Mouse (Mus musculus) urinary bladder, postnatal 14 days (tissue): ENCODE measurements around the gene Ttll5.

Experiments used
- DNase-seq: peaks from one replicate; pipeline ENCODE4 v3.0.0; 2021; ENCODE audit warnings: low spot score

Ttll5 gene

DNA sequence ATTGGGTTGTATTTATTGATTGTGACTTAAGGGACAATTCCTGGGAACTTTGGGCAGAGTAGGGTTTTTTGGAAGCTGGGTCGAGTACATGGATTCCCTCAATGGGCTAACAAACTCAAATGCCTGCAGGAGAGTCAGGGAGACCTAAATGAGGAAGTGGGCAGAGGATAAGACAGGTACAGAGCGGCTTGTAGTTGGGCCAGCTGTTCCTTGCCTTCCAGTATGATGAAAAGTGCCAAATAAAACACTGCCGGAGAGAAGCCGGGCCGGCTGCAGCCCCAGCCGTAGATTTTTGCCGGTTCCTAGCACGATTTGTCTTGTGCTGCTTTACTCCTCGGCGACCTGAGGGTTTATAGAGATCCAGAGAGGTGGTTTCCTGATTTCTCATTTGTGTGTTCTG is 104.1 kb downstream of the Ttll5 start:
- no peak for DNase-seq

GRCm38 (mm10) chr12:85929711-85930110 is 105.3 kb downstream of the Ttll5 start:
- DNase-seq: no peak

DNA sequence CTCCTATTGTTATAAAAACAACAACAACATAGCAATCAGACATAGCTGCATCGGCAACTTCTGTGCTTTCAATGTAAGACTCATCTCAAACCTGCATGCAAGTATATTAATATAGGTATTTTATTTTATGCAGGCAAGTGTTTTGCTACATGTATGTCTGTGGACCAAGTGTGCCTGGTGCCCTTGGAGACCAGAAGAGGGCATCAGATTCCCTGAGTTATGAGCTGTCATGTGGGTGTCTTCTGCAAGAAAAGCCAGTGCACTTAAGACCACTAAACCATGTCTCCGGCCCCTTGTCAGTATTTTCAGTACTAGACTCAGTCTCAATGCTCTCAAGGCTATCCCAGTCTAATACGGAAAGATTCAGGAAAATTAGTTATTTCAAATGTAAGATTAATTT is 106.3 kb downstream of the Ttll5 start:
- DNase-seq: no peak

DNA sequence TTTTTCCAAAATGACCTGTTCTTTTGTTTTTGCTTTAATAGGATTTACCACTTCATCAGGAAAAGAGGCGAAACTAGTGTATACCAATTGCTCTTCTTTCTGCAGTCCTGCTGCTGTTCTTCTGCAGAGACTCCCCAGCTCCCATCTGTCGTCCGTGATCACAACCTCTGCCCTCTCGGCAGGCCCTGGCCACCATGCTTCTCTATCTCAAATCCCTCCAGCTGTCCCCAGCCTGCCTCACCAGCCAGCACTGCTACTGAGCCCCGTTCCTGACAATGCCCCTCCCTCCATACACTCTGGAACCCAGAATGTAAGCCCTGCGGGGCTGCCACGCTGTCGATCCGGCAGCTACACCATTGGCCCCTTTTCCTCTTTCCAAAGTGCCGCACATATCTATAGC is 108.8 kb downstream of the Ttll5 start:
- no peak for DNase-seq

DNA sequence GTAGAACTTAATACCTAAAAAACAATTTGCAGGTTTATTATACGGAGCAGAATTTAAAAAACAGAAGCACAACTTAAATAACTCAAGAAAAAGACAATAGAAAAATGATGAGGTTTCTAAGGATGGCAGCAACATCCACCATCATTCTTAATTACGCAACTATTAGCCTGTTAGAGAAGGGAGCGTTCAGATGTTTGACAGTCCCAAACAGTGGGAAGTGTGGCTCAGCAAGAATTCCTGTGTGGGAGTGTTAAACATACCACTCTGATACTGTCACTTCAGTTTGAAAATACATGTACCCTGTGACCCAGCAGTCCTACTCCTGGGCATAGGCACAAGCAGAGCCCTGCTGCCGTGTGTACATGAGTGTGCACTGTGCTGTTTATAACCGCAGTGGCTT is 112.9 kb downstream of the Ttll5 start:
- no peak for DNase-seq

- no peak for DNase-seq
Measured at GRCm38 (mm10) chr12:85943456-85943855, 119.0 kb downstream of the Ttll5 start.

DNA sequence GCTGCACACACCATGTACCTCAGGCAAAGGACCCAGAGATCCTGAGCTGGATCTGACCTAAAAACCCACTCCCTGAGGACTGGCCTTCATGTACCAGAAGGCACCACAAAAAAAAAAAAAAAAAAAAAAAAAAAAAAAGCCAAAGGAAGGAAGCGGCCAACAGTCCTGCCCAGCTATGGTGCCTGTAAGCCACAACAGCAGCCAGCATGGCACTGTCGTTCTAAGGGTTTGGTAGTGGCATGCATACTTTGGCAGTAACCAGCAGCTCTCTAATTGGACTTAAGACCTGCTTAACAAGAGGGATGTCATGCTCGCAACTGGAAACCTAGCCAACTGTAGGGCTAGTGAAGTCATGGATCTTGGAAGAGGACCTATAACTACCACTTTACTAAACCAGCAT is 120.0 kb downstream of the Ttll5 start:
- DNase-seq: no peak

DNA sequence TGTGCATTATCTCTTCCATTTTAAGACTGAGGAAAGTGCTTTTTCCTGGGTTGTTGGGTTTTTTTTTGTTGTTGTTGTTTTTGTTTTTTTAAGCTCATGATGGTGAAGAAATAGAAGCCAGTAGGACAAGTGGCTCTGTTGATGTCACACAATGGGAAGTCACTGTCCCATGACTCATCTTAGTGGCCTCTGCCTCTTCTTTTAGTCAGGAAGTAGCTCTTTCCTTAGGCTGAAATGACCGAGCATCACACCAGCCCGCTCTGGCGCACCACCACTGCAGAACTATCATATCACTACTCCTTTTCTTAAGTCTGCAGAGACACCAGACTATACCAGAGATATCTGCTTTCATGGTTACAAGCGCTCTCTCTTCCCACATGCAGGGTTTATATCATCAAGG is 122.7 kb downstream of the Ttll5 start:
- no peak for DNase-seq

DNA sequence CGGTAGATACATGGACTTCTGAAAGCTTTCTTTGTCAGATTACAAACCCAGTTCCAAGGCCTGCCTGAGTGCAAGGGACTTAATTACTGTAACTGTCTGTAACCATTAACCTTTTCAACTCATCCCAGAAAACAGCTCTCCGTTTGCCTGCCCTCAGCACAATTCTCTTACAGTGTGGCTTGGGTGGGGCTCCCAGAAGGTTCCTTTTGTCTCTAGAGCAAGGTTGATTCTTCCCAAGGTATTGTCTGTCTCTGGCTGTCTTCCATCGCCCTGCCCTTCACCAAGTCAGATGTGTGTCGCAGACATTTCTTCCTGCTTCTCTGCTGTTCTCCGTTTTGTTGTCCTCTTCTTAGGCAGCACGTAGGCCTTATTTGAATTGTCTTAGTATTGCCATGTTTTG is 125.2 kb downstream of the Ttll5 start:
- DNase-seq: no peak

GRCm38 (mm10) chr12:85950371-85950770 is 125.9 kb downstream of the Ttll5 start:
- DNase-seq: no peak

DNA sequence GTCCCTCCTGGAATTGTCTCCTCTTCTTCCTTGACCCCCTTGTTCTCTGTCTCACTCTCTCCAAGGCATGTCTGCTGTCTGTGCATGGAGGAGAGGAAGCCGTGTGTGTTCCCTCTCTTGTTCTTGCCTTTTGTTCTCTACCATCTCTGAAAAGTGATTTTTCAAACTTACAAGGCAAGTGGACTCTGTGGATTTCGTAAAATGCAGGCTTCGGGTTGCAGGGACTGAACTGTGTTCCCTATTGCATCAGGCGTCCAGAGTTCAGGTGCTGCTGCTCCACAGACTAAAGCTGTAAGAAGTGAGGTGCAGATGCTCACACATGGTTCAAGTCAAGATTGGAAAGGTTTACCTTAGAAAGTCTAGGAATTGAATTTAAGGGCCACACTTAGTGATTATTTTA is 126.6 kb downstream of the Ttll5 start:
- no peak for DNase-seq

DNA sequence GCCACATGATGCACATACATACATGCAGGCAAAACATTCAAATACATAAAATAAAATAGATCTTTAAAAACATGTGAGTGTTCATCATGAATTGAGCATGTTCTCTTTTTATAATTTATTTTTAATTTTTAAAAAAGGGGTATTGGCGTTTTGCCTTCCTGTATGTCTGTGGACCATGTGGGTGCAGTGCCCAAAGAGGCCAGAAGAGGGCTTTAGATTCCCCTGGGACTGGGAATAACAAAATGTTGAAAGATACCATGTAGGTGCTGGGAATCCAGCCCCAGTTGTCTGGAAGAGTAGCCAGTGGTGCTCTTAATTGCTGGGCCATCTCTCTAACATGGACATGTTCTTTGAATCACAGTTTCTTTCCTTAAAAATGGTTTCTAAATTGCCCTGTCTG is 127.4 kb downstream of the Ttll5 start:
- DNase-seq: no peak

DNA sequence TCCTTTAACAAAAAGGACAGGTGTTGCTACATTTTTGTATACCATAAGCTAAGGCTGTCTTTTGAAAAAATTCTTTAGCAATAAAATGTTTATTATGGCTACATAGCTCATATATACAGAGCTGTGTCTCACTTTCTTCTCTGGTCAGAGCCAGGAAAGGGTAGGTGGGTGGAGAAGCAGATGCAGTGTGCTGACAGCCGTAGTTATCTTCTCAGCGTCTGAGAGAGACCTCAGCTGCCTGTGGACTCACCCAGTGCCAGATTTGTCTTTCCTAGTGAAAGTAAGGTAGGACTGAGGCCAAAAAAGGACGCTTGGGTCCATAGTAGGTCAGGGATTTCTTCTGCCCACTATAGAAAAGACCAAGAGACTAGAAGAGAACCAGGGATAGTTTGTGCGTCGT is 127.9 kb downstream of the Ttll5 start:
- DNase-seq: no peak

- no peak for DNase-seq
Measured at GRCm38 (mm10) chr12:85954167-85954566, 129.7 kb downstream of the Ttll5 start.

DNA sequence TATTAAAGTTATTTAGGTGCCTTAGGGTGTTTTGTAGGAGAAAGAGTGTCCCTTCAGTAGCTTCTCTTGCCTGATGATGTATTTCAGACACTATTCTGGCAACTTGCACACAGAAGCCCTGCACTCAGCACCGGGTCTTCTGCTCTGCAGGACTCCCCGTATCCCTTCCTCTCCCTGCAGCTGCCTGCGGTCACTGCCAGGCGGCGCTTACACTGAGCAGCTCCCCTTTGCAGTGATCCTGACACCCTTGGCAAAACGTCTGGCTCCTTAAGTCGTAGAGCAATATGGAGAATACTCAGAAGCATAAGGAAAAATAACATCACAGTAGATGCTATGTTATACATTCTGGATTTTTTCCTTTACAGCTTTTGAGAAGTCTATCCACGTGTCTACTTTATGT is 130.6 kb downstream of the Ttll5 start:
- DNase-seq: no peak

GRCm38 (mm10) chr12:85955690-85956089 is 131.2 kb downstream of the Ttll5 start:
- no peak for DNase-seq

DNA sequence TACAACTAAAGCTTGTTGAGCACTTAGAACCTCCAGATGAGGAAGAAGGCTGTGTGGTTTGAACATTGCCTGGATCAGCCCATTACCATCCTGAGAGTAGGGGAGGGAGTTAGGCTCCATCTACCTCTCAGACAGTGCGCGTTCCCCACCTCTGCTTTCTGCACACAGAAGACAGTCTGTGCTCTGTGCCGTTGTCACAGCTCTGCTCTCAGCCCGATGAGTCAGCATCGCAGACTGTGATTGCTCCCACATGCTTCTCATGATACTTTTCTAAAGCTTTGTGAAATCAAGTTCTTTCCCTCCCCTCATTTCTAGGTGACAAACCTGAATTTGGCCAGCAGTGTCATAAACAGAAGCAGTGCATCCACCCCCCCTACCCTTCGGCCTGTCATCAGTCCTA is 131.8 kb downstream of the Ttll5 start:
- no peak for DNase-seq

- DNase-seq: no peak
Measured at GRCm38 (mm10) chr12:85958460-85958859, 134.0 kb downstream of the Ttll5 start.

DNA sequence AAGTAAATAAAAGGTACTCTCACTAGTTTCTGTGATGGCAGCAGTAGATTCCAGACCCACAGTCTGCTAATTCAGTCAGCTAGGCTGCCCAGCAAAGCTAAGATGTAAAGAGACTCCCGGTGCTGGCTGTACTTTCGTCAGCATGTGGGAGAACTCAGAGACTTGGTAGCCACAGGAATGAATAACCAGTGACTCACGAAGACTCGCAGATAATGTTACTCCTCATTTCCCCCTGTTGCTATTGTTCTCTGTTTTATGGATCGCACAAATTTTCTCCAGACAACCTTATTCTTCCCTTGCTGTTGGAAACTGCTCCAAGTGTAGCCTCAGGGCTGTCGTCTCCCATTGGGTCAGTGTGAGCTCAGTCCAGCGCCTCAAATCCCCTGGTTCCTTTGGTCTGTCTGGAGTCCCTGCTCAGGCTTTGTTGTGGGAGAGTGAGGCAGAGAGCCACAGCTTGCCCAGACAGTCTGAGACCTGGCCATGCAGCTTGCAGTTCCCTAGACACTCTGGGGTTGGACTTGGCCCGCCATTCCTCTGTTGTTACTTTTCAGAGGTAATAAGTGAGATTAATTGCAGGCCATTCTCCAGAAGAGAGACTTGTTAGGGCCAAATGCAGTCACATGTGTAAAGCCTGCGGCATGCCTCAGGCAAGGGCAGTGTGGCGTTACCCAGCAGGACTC is 135.5 kb downstream of the Ttll5 start:
- no peak for DNase-seq

DNA sequence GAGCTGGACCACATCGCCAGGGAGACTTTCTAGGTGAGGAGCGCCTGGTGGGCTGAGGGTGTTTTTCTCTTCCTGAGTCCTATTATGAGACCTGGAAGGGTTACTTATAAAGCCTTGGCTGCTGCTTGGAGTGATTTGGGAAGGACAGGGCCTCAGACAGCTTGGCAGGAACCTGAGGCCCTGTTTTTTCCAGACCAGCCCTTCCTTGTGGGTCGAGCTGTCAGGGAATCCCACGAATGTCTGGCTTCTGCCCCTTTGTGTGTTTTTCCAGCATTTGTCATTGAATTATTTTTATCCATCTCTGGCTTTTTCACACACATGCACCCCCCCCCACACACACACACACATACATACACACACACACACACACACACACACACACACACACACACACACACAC is 136.2 kb downstream of the Ttll5 start:
- no peak for DNase-seq

DNA sequence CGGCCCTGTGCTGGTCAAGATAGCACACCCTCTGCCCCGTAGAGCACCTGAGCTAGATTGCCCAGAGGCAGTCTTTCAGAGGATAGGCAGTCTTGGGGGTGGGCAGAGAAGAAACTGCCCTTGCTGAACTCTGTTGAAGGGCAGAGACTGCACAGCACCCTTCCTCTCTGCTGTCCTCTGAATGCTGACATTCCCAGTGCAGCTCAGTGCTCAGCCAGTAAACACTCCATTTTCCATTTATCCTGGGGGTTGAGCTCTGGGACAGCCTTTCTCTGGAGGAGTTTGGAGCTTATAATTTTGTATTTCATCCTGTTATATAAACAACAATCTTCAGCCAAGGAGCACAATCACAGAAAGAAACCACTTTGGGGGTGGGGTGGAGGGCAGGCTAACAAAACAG is 138.7 kb downstream of the Ttll5 start:
- DNase-seq: no peak

DNA sequence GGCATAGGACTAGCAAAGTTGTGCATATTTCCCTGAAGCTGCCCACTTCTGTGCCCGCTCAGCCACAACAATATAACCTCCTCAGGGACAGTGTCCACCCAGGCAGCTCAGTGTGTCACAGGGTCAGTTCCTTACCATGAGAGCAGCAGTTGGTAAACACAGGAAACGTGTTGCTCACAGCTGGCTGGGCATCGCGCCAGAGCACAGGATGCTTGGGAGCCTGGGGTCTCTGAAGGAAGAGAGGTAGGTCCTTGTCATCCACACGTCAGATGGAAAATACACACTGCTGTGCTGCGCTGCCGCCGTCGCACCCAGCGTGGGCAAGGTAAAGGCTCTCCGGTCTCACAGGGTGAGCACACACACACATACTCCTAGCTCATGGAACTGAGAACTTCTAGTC is 139.2 kb downstream of the Ttll5 start:
- peak; percentile 22 for DNase-seq

DNA sequence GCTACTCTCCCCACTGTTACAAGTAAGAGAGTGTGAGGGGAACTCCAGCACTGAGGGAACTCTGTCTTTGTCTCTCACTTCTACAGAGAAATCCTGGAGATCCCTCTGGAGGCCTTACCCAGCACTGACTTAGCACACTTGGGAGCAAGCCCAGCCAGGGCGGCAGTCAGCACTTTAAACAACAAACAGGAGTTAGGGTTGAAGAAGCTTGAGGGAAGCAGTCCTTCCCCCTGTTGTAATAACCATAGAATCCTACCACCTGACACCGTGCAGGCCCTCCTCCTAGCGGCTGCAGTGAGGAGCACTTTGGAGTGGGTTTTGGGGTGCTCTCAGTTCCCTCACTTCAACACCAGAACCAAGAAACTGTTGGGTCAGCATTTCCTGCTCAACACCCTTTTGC is 140.0 kb downstream of the Ttll5 start:
- no peak for DNase-seq

DNA sequence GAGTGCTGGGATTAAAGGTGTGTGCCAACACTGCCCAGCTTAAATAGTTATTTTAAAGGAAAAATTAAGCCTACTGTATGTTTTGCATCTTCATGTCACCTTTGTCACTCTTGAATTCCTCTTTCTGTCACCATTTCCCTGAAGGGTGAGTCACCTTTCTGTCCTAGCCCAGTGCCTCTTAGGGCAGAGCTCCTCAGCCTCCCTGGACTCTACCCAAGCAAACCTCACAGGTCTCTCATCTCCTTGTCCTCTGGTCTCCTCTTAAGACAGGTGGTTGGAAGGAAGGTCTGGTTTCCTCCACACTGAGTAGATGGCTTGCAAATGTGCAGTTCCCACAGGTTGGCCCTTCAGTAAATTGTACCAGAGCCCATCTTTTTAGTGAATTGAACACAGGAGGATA is 143.4 kb downstream of the Ttll5 start:
- no peak for DNase-seq

GRCm38 (mm10) chr12:85968409-85968808 is 143.9 kb downstream of the Ttll5 start:
- DNase-seq: no peak
